Comparison of ENCODE assay signal across 8 mouse cellular contexts in genomic region chr6:97278014-97278787, GRCm38 (mm10). TPM values are rescaled to one million over a fixed set of nuclear protein-coding genes. Genes with fewer than 3 reads are reported as not detected.
A peak's percentile ranks its signal among the peaks of the same experiment; 100 is the strongest.
DNase-seq lines count a peak whose midpoint lies in the region; ATAC-seq and TF ChIP-seq lines count a peak whose summit lies in the region.

No protein-coding gene starts in this region.

- H3K36me3 ChIP-seq in embryonic facial prominence, embryonic 13.5 days = no peaks in the 10 kb centered on the region
- H3K36me3 ChIP-seq in heart, embryonic 10.5 days = no peaks in the 10 kb centered on the region
- no peaks in the 10 kb centered on the region for H3K36me3 ChIP-seq in kidney, embryonic 14.5 days (ENCODE audit: control insufficient read depth, insufficient read depth, low read length)
- no peaks in the 10 kb centered on the region for H3K36me3 ChIP-seq in limb, embryonic 15.5 days
- no peaks in the 10 kb centered on the region for H3K36me3 ChIP-seq in midbrain, postnatal 0 days (ENCODE audit: insufficient read depth, low read length)

- H3K27ac ChIP-seq in embryonic facial prominence, embryonic 13.5 days = no peak overlapping the region
- peak overlapping the region; percentile 85 for H3K27ac ChIP-seq in heart, embryonic 10.5 days
- 0 out of 2 replicates have a peak overlapping the region, but pooled peaks have one; percentile 30 for H3K27ac ChIP-seq in kidney, embryonic 14.5 days (ENCODE audit: low read depth, low read length)
- no peak overlapping the region for H3K27ac ChIP-seq in limb, embryonic 15.5 days
- H3K27ac ChIP-seq in midbrain, postnatal 0 days (ENCODE audit: low read depth, low read length) = no peak overlapping the region

- peak; percentile 89 for TF ChIP-seq CTCF in midbrain, postnatal 0 days (IDR thresholded peaks at IDR 0.05)

- H3K4me2 ChIP-seq in embryonic facial prominence, embryonic 13.5 days = peak overlapping the region; percentile 73
- peak overlapping the region; percentile 61 for H3K4me2 ChIP-seq in kidney, embryonic 14.5 days (replicated peaks; ENCODE audit: low read depth, low read length)
- H3K4me2 ChIP-seq in limb, embryonic 15.5 days = peak overlapping the region; percentile 58
- peak overlapping the region; percentile 59 for H3K4me2 ChIP-seq in midbrain, postnatal 0 days (ENCODE audit: low read depth, low read length, poor library complexity, severe bottlenecking)

- peaks cover 44% of the 10 kb centered on the region for H3K27me3 ChIP-seq in embryonic facial prominence, embryonic 13.5 days
- H3K27me3 ChIP-seq in heart, embryonic 10.5 days (ENCODE audit: insufficient read depth, poor library complexity, severe bottlenecking) = no peaks in the 10 kb centered on the region
- no peaks in the 10 kb centered on the region for H3K27me3 ChIP-seq in kidney, embryonic 14.5 days (ENCODE audit: control insufficient read depth, insufficient read depth, low read length)
- peaks cover 7% of the 10 kb centered on the region; the same call in 1 of the 2 replicates for H3K27me3 ChIP-seq in limb, embryonic 15.5 days
- peaks cover 3% of the 10 kb centered on the region; the same call in 1 of the 2 replicates for H3K27me3 ChIP-seq in midbrain, postnatal 0 days (ENCODE audit: insufficient read depth, low read length)

- peaks cover 13% of the 10 kb centered on the region for H3K4me1 ChIP-seq in embryonic facial prominence, embryonic 13.5 days
- peaks cover 28% of the 10 kb centered on the region for H3K4me1 ChIP-seq in heart, embryonic 10.5 days
- H3K4me1 ChIP-seq in kidney, embryonic 14.5 days (ENCODE audit: control insufficient read depth, insufficient read depth, low read length) = peaks cover 7% of the 10 kb centered on the region
- H3K4me1 ChIP-seq in limb, embryonic 15.5 days = peaks cover 26% of the 10 kb centered on the region
- H3K4me1 ChIP-seq in midbrain, postnatal 0 days (ENCODE audit: insufficient read depth, low read length) = no peaks in the 10 kb centered on the region; the same call in 1 of the 2 replicates

- H3K9me3 ChIP-seq in embryonic facial prominence, embryonic 13.5 days = no peaks in the 10 kb centered on the region
- H3K9me3 ChIP-seq in heart, embryonic 10.5 days = no peaks in the 10 kb centered on the region
- no peaks in the 10 kb centered on the region for H3K9me3 ChIP-seq in kidney, embryonic 14.5 days (ENCODE audit: control insufficient read depth, low read length)
- no peaks in the 10 kb centered on the region for H3K9me3 ChIP-seq in limb, embryonic 15.5 days
- no peaks in the 10 kb centered on the region for H3K9me3 ChIP-seq in midbrain, postnatal 0 days (ENCODE audit: low read length)

- peak; percentile 21 for DNase-seq in 3134 (ENCODE audit: extremely low read depth, insufficient read length, low spot score)
- peak; percentile 74 to 84 for DNase-seq in adrenal gland, postnatal 36 days
- peak; percentile 87 for DNase-seq in heart, embryonic 10.5 days (ENCODE audit: low spot score)
- peak; percentile 87 for DNase-seq in midbrain, postnatal 0 days (ENCODE audit: low spot score)
- DNase-seq in spleen, postnatal 14 days (ENCODE audit: low spot score in 2 of 2) = peak; percentile 19 to 21

- H3K9ac ChIP-seq in embryonic facial prominence, embryonic 13.5 days = peak overlapping the region; percentile 62
- H3K9ac ChIP-seq in kidney, embryonic 14.5 days (ENCODE audit: low read depth, low read length) = peak overlapping the region; percentile 29; the same call in 1 of the 2 replicates
- H3K9ac ChIP-seq in limb, embryonic 15.5 days = peak overlapping the region; percentile 27; the same call in 1 of the 2 replicates
- H3K9ac ChIP-seq in midbrain, postnatal 0 days (replicated peaks; ENCODE audit: low read length, poor library complexity, severe bottlenecking) = peak overlapping the region; percentile 13; the same call in 1 of the 2 replicates

- WGBS in embryonic facial prominence, embryonic 13.5 days = 3% methylated on average over 19 of the region's 19 CpGs
- WGBS in heart, embryonic 10.5 days = 3% methylated on average over 19 of the region's 19 CpGs
- 4% methylated on average over 18 of the region's 19 CpGs for WGBS in kidney, embryonic 14.5 days
- 5% methylated on average over 19 of the region's 19 CpGs for WGBS in limb, embryonic 15.5 days
- WGBS in midbrain, postnatal 0 days = 4% methylated on average over 19 of the region's 19 CpGs

- ATAC-seq in embryonic facial prominence, embryonic 13.5 days (ENCODE audit: insufficient number of reproducible peaks, insufficient read depth, low FRiP score, low TSS enrichment, low read depth) = peak; percentile 15; the same call in 1 of the 2 replicates
- peak; percentile 84 for ATAC-seq in kidney, embryonic 14.5 days (ENCODE audit: low FRiP score, low TSS enrichment)
- peak; percentile 69; the same call in 1 of the 2 replicates for ATAC-seq in limb, embryonic 15.5 days (ENCODE audit: insufficient number of reproducible peaks, low FRiP score, low TSS enrichment, low read depth)
- ATAC-seq in midbrain, postnatal 0 days (ENCODE audit: low FRiP score) = peak; percentile 54; the same call in 1 of the 2 replicates

- peak overlapping the region; percentile 36 for H3K4me3 ChIP-seq in embryonic facial prominence, embryonic 13.5 days
- peak overlapping the region; percentile 52 for H3K4me3 ChIP-seq in heart, embryonic 10.5 days
- H3K4me3 ChIP-seq in kidney, embryonic 14.5 days (ENCODE audit: low read length) = peak overlapping the region; percentile 30
- peak overlapping the region; percentile 28 for H3K4me3 ChIP-seq in limb, embryonic 15.5 days
- H3K4me3 ChIP-seq in midbrain, postnatal 0 days (ENCODE audit: low read depth, low read length) = peak overlapping the region; percentile 25; the same call in 1 of the 2 replicates

RNA-seq across cellular contexts. Expression of gene Lmod3, which starts 25.6 kb away (rescaled TPM):
- not detected for total RNA-seq in adrenal gland, postnatal 36 days (2021)
- 0.54 and 1.0 TPM in 2 replicates for polyA plus RNA-seq in embryonic facial prominence, embryonic 13.5 days (2015; fragmentation: Nextera tagmentation; extraction: Ambion mirVana)
- polyA plus RNA-seq in heart, embryonic 10.5 days (2016; fragmentation: Nextera tagmentation; extraction: Ambion mirVana) = 10.5 and 17.5 TPM in 2 replicates
- 0.09 TPM in 1 of 2 replicates, not detected in the other for polyA plus RNA-seq in kidney, embryonic 14.5 days (2014; fragmentation: Nextera tagmentation; extraction: Ambion mirVana)
- 7.2 and 17.3 TPM in 2 replicates for polyA plus RNA-seq in limb, embryonic 15.5 days (2015; fragmentation: Nextera tagmentation; extraction: Ambion mirVana)
- not detected in 2 replicates for total RNA-seq in midbrain, postnatal 0 days (2014; rRNA removed)
- not detected in 2 replicates for polyA plus RNA-seq in midbrain, postnatal 0 days (2015; fragmentation: Nextera tagmentation; extraction: Ambion mirVana)

Comparison
In these comparisons a context has a peak if more than half of its experiments do, and no peak if none do; other contexts are left out.
1. DNase-seq: peak in every context shown above with its lines; median percentile 87 in heart, embryonic 10.5 days; 87 in midbrain, postnatal 0 days; 79 in adrenal gland, postnatal 36 days; 21 in 3134; 20 in spleen, postnatal 14 days.
2. ATAC-seq: peak in every context shown above with its lines; median percentile 84 in kidney, embryonic 14.5 days; 69 in limb, embryonic 15.5 days; 54 in midbrain, postnatal 0 days; 15 in embryonic facial prominence, embryonic 13.5 days.
3. H3K27ac ChIP-seq: peak in heart, embryonic 10.5 days (single experiment) and kidney, embryonic 14.5 days (single experiment); none in embryonic facial prominence, embryonic 13.5 days (single experiment), limb, embryonic 15.5 days (single experiment) and midbrain, postnatal 0 days (single experiment).
4. Peak in every context shown above with its lines, with median percentiles within 50 percentile points of each other: H3K4me2 ChIP-seq, H3K4me3 ChIP-seq and H3K9ac ChIP-seq.